Mouse (Mus musculus): ENCODE results near the gene Pim3. TPM values are rescaled to one million over a fixed set of nuclear protein-coding genes. Genes with fewer than 3 reads are reported as not detected.

Pim3 gene
- total and polyA plus RNA-seq, 2 experiments from 2014 or later = 72.5 to 95.4 TPM

GRCm38 (mm10) chr15:88885376-88885775, 23.4 kb downstream of the Pim3 start:
- Histone ChIP-seq H3K27ac (ENCODE audit: low read depth, low read length) (no peak overlapping the region), H3K36me3 (ENCODE audit: insufficient read depth, low read length) (no peaks in the 10 kb centered on the region), H3K27me3 (ENCODE audit: insufficient read depth, low read length) (no peaks in the 10 kb centered on the region), H3K9ac (replicated peaks; ENCODE audit: low read length, poor library complexity, severe bottlenecking) (no peak overlapping the region), H3K4me1 (ENCODE audit: insufficient read depth, low read length) (no peaks in the 10 kb centered on the region), H3K4me2 (ENCODE audit: low read depth, low read length, poor library complexity, severe bottlenecking) (no peak overlapping the region), H3K9me3 (ENCODE audit: low read length) (no peaks in the 10 kb centered on the region), H3K4me3 (ENCODE audit: low read depth, low read length) (no peak overlapping the region)
- no peak for TF ChIP-seq CTCF (IDR thresholded peaks at IDR 0.05)
- DNase-seq (ENCODE audit: low spot score) (no peak), ATAC-seq (ENCODE audit: low FRiP score) (no peak)
- 83% methylated on average over 6 of the region's 6 CpGs for WGBS

- no peaks in the 10 kb centered on the region for H3K9me3 ChIP-seq (ENCODE audit: low read length)
Measured at GRCm38 (mm10) chr15:88889032-88889431, 27.0 kb downstream of the Pim3 start.

GRCm38 (mm10) chr15:88889994-88890393, 28.0 kb downstream of the Pim3 start:
- H3K27me3 ChIP-seq (ENCODE audit: insufficient read depth, low read length) = no peaks in the 10 kb centered on the region
- ATAC-seq (ENCODE audit: low FRiP score) (no peak), DNase-seq (ENCODE audit: low spot score) (no peak)
- H3K4me3 ChIP-seq (ENCODE audit: low read depth, low read length) = peak overlapping the region; percentile 48
- H3K9ac ChIP-seq (replicated peaks; ENCODE audit: low read length, poor library complexity, severe bottlenecking) = peak overlapping the region; percentile 84
- H3K27ac ChIP-seq (ENCODE audit: low read depth, low read length) = no peak overlapping the region
- H3K4me1 ChIP-seq (ENCODE audit: insufficient read depth, low read length) = no peaks in the 10 kb centered on the region
- H3K36me3 ChIP-seq (ENCODE audit: insufficient read depth, low read length) = no peaks in the 10 kb centered on the region
- TF ChIP-seq CTCF (IDR thresholded peaks at IDR 0.05) = peak; percentile 40
- H3K4me2 ChIP-seq (ENCODE audit: low read depth, low read length, poor library complexity, severe bottlenecking) = peak overlapping the region; percentile 87
- H3K9me3 ChIP-seq (ENCODE audit: low read length) = no peaks in the 10 kb centered on the region
- WGBS = 55% methylated on average over 3 of the region's 3 CpGs

More at GRCm38 (mm10) chr15:88889032-88889431, 27.0 kb downstream of the Pim3 start:
- Histone ChIP-seq H3K27me3 (ENCODE audit: insufficient read depth, low read length) (no peaks in the 10 kb centered on the region), H3K9ac (replicated peaks; ENCODE audit: low read length, poor library complexity, severe bottlenecking) (no peak overlapping the region), H3K4me2 (ENCODE audit: low read depth, low read length, poor library complexity, severe bottlenecking) (no peak overlapping the region), H3K4me1 (ENCODE audit: insufficient read depth, low read length) (no peaks in the 10 kb centered on the region), H3K36me3 (ENCODE audit: insufficient read depth, low read length) (no peaks in the 10 kb centered on the region), H3K27ac (ENCODE audit: low read depth, low read length) (no peak overlapping the region), H3K4me3 (ENCODE audit: low read depth, low read length) (no peak overlapping the region)
- no peak for TF ChIP-seq CTCF (IDR thresholded peaks at IDR 0.05)
- 75% methylated on average over 3 of the region's 3 CpGs for WGBS
- ATAC-seq (ENCODE audit: low FRiP score) (no peak), DNase-seq (ENCODE audit: low spot score) (no peak)

DNA sequence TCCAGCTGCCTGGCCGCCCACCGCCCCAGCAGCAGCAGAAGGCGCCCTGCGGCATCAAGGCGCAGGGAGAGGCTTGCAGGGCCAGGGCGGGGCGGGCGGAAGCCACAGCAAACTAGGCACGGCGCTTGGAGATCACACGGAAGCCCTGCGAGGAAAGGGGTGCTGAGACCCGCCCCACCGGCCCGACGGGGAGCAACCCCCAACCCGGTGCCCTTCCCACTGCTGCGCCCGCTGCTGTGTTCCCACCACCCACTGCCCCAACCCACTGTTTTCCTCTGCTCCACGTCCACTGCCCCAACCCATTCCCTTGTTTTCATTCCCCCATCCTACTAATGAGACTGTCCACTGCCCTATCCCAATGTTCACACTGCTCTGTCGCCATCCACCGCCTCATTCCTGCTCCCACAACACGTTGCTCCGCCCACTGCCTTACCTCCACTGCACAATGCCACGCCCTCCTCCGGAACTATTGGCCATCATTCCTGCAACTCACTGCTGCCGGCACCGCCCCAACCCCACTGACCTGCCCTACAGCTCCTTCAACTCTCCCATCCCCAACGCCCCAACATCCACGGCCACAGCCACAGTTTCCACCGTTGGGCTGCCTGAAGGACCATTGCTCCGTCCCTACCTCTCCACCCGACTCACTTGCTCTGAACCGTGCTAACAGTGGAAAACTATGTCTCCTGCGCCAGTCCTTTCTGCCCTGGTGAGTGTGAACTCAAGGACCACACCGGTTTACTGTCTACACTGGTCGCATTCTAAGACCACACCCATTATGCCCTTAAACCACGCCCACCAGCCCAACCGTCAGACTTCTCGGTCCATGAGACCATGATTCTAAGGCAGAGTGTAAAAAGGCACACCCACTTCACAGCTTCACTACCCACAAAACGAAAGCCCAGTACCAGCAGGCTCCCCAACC, 29.0 kb downstream of the Pim3 start:
- WGBS = 1% methylated on average over 32 of the region's 41 CpGs
- peak overlapping the region; percentile 84 for H3K9ac ChIP-seq (replicated peaks; ENCODE audit: low read length, poor library complexity, severe bottlenecking)
- H3K9me3 ChIP-seq (ENCODE audit: low read length) = no peaks in the 10 kb centered on the region
- no peak for TF ChIP-seq CTCF (IDR thresholded peaks at IDR 0.05)
- ATAC-seq (ENCODE audit: low FRiP score) (peak; percentile 93), DNase-seq (ENCODE audit: low spot score) (peak; percentile 91)
- H3K4me1 ChIP-seq (ENCODE audit: insufficient read depth, low read length) = no peaks in the 10 kb centered on the region
- H3K27me3 ChIP-seq (ENCODE audit: insufficient read depth, low read length) = no peaks in the 10 kb centered on the region
- peak overlapping the region; percentile 87 for H3K4me2 ChIP-seq (ENCODE audit: low read depth, low read length, poor library complexity, severe bottlenecking)
- peak overlapping the region; percentile 65 for H3K27ac ChIP-seq (ENCODE audit: low read depth, low read length)
- no peaks in the 10 kb centered on the region for H3K36me3 ChIP-seq (ENCODE audit: insufficient read depth, low read length)
- H3K4me3 ChIP-seq (ENCODE audit: low read depth, low read length) = peak overlapping the region; percentile 48

GRCm38 (mm10) chr15:88891676-88892040, 29.7 kb downstream of the Pim3 start:
- Histone ChIP-seq H3K27me3 (ENCODE audit: insufficient read depth, low read length) (no peaks in the 10 kb centered on the region), H3K36me3 (ENCODE audit: insufficient read depth, low read length) (no peaks in the 10 kb centered on the region), H3K27ac (ENCODE audit: low read depth, low read length) (no peak overlapping the region), H3K9me3 (ENCODE audit: low read length) (no peaks in the 10 kb centered on the region), H3K9ac (replicated peaks; ENCODE audit: low read length, poor library complexity, severe bottlenecking) (no peak overlapping the region), H3K4me1 (ENCODE audit: insufficient read depth, low read length) (no peaks in the 10 kb centered on the region), H3K4me2 (ENCODE audit: low read depth, low read length, poor library complexity, severe bottlenecking) (peak overlapping the region; percentile 87; the same call in 1 of the 2 replicates), H3K4me3 (ENCODE audit: low read depth, low read length) (peak overlapping the region; percentile 48)
- no peak for TF ChIP-seq CTCF (IDR thresholded peaks at IDR 0.05)
- WGBS = 66% methylated on average over 8 of the region's 8 CpGs
- DNase-seq (ENCODE audit: low spot score) (no peak), ATAC-seq (ENCODE audit: low FRiP score) (no peak)

- no peak overlapping the region for H3K4me3 ChIP-seq (ENCODE audit: low read depth, low read length)
- no peak overlapping the region for H3K4me2 ChIP-seq (ENCODE audit: low read depth, low read length, poor library complexity, severe bottlenecking)
- WGBS = 88% methylated on average over 1 of the region's 1 CpGs
- no peak overlapping the region for H3K9ac ChIP-seq (replicated peaks; ENCODE audit: low read length, poor library complexity, severe bottlenecking)
- no peaks in the 10 kb centered on the region for H3K4me1 ChIP-seq (ENCODE audit: insufficient read depth, low read length)
- no peaks in the 10 kb centered on the region for H3K36me3 ChIP-seq (ENCODE audit: insufficient read depth, low read length)
- no peaks in the 10 kb centered on the region for H3K9me3 ChIP-seq (ENCODE audit: low read length)
- no peak for TF ChIP-seq CTCF (IDR thresholded peaks at IDR 0.05)
- DNase-seq (ENCODE audit: low spot score) (no peak), ATAC-seq (ENCODE audit: low FRiP score) (no peak)
- H3K27me3 ChIP-seq (ENCODE audit: insufficient read depth, low read length) = no peaks in the 10 kb centered on the region
- H3K27ac ChIP-seq (ENCODE audit: low read depth, low read length) = no peak overlapping the region
Measured at GRCm38 (mm10) chr15:88892252-88892651, 30.3 kb downstream of the Pim3 start.

Data from midbrain, postnatal 0 days (tissue).